Mouse (Mus musculus): ENCODE measurements at regions not wholly inside any gene's neighbourhood (a gene's known extent, or its start where the extent isn't known, plus 50 kb on each side); places are given as distances from the start of the nearest gene placed in this dataset.

GRCm38 (mm10) chr17:49342636-49343035 is 85.5 kb upstream of the Mocs1 start:
- TF ChIP-seq POLR2A (IDR thresholded peaks at IDR 0.05; ENCODE audit: low read depth, low read length) (no peak), CTCF (IDR thresholded peaks at IDR 0.05; ENCODE audit: borderline replicate concordance, insufficient read depth, low read length) (no peak)

Measured in embryonic fibroblast, embryonic 13.5 days (primary cell).